Mouse (Mus musculus): ENCODE measurements around the gene Olfr132. TPM values are rescaled to one million over a fixed set of nuclear protein-coding genes. Genes with fewer than 3 reads are reported as not detected.
"Not testable (repeated sequence)": the region's sequence is repeated elsewhere in the genome, so short reads cannot be mapped to it uniquely, and the experiment has no call there.

The Olfr132 gene
- total RNA-seq (2022) = not detected

GRCm38 (mm10) chr17:38134426-38134825 is at the start of gene Olfr132:
Gene Olfr132 (minus strand): TSS chr17:38134526.
- DNase-seq (ENCODE audit: low spot score in 2 of 2) = no peak

- no peak for DNase-seq (ENCODE audit: low spot score in 2 of 2)
Measured at GRCm38 (mm10) chr17:38171088-38171487, 36.8 kb upstream of the Olfr132 start, which contains the start of gene Olfr134. Gene Olfr134 (plus strand): TSS chr17:38171388.

- DNase-seq (ENCODE audit: low spot score in 2 of 2) = no peak
Measured at GRCm38 (mm10) chr17:38144981-38145380, 10.7 kb upstream of the Olfr132 start, which contains the start of gene Olfr133. Gene Olfr133 (plus strand): TSS chr17:38145281.

- not testable (repeated sequence) for DNase-seq (ENCODE audit: low spot score in 2 of 2)
Measured at GRCm38 (mm10) chr17:38125371-38125770, 9.0 kb downstream of the Olfr132 start.

- DNase-seq (ENCODE audit: low spot score in 2 of 2) = not testable (repeated sequence)
Measured at GRCm38 (mm10) chr17:38124199-38124598, 10.1 kb downstream of the Olfr132 start.

GRCm38 (mm10) chr17:38088593-38088992 is 45.7 kb downstream of the Olfr132 start, which contains the start of gene Olfr131:
Gene Olfr131 (minus strand): TSS chr17:38088693.
- no peak for DNase-seq (ENCODE audit: low spot score in 2 of 2)

- no peak for DNase-seq (ENCODE audit: low spot score in 2 of 2)
Measured at GRCm38 (mm10) chr17:38082364-38082763, 52.0 kb downstream of the Olfr132 start.

Other genes with a start within 250 kb of the Olfr132 start
- not detected for gene Olfr127, start 234.1 kb downstream of the Olfr132 start, total RNA-seq (2022)
- not detected for gene Olfr128, start 214.0 kb downstream of the Olfr132 start, total RNA-seq (2022)
- not detected for gene Olfr761, start 181.4 kb downstream of the Olfr132 start, total RNA-seq (2022)
- gene Olfr129, start 74.4 kb downstream of the Olfr132 start, total RNA-seq (2022) = not detected
- gene Olfr130, start 70.6 kb downstream of the Olfr132 start, total RNA-seq (2022) = not detected
- not detected for gene Olfr131, start 45.8 kb downstream of the Olfr132 start, total RNA-seq (2022)
- gene Olfr133, start 10.8 kb upstream of the Olfr132 start, total RNA-seq (2022) = not detected
- not detected for gene Olfr134, start 36.9 kb upstream of the Olfr132 start, total RNA-seq (2022)
- gene Olfr135, start 69.8 kb upstream of the Olfr132 start, total RNA-seq (2022) = not detected
- gene Olfr138, start 126.5 kb upstream of the Olfr132 start, total RNA-seq (2022) = not detected
- not detected for gene Olfr137, start 173.0 kb upstream of the Olfr132 start, total RNA-seq (2022)
- not detected for gene Olfr136, start 195.3 kb upstream of the Olfr132 start, total RNA-seq (2022)

Measured in left cerebral cortex, adult 8-10 months (tissue).